Mouse (Mus musculus): ENCODE results near the gene Slc51a.

DNA sequence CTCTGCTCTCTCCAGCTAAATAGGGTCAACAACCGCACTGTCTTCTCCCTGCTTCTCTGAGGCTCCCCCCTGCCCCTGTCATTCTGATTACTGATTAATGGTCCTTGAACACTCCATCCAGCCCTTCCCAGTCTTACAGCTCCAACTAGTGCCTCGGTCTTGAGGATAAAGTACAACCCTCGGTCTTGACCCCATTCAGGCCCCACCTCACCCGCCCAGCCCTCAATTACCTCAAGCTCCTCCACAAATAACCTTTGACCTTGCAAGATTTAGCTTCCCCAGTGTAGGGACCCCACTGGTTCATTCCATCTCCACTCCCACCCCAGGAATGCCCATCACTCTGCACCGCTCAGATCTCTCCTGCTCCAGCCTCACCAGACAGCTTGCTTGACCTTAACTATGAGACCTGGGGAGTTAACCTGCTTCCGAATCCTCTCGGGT is 3.2 kb downstream of the Slc51a start:
- no peak for TF ChIP-seq POLR2A (IDR thresholded peaks at IDR 0.05; ENCODE audit: borderline replicate concordance, extremely low read depth, insufficient read depth, insufficient read length, poor library complexity, severe bottlenecking)
- no peak for TF ChIP-seq CTCF (IDR thresholded peaks at IDR 0.05; ENCODE audit: borderline replicate concordance, extremely low read depth, insufficient read depth, insufficient read length)
